Mouse (Mus musculus): ENCODE measurements around the gene B4galnt2. TPM values are rescaled to one million over a fixed set of nuclear protein-coding genes. Genes with fewer than 3 reads are reported as not detected.

B4galnt2 gene
- total and polyA plus RNA-seq, 3 experiments, result 0.34 to 1.9 (median 0.42) TPM

DNA sequence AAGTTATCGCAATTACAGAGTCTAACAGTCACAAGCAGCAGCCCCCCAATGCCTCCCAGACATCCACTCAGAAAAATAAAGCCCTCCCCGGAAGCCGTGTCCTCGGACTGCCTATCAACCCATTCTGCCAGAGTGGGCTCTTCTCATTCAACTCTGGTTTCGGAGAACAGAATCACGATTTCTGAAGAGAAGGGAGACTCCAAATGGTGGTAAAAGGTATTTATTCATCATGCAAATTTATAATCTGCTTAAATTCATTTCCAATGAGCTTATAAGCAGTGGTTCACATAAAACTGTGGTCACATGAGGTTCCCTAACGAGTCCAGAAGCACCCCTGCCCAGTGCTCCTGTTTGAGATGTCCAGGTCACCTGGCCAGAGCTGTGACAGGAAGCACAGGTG lies 42.7 kb upstream of the B4galnt2 start:
- H3K4me3 ChIP-seq (replicated peaks in 1 of 3; ENCODE audit: low read depth in 2 of 3, low read length in 2 of 3, poor library complexity in 1 of 3), result no peak overlapping the region
- H3K9me3 ChIP-seq (replicated peaks; ENCODE audit: low read length), result peaks cover 5% of the 10 kb centered on the region
- DNase-seq (ENCODE audit: extremely low read depth), result no peak
- TF ChIP-seq MEF2A (IDR thresholded peaks at IDR 0.05; ENCODE audit: borderline replicate concordance, low read depth, low read length) (no peak), CHD2 (IDR thresholded peaks at IDR 0.05; ENCODE audit: low read length) (no peak), CHD1 (IDR thresholded peaks at IDR 0.05; ENCODE audit: low read depth, low read length) (no peak), POLR2A (IDR thresholded peaks at IDR 0.05; ENCODE audit: low read depth, low read length) (no peak), HCFC1 (IDR thresholded peaks at IDR 0.05; ENCODE audit: low read depth, low read length) (no peak), KAT2A (IDR thresholded peaks at IDR 0.05; ENCODE audit: insufficient replicate concordance, low read length) (no peak), SIN3A (IDR thresholded peaks at IDR 0.05; ENCODE audit: low read length) (no peak), RAD21 (IDR thresholded peaks at IDR 0.05; ENCODE audit: low read depth, low read length) (no peak; the same call in 1 of the 2 replicates)
- peaks cover 0 to 14% of the 10 kb centered on the region in 2 experiments; a peak in 2 of 4 replicates for H3K4me1 ChIP-seq (ENCODE audit: control insufficient read depth in 1 of 2, insufficient read depth in 2 of 2)
- H3K4me2 ChIP-seq (ENCODE audit: insufficient read depth, low read depth, poor library complexity, severe bottlenecking), result no peak overlapping the region
- no peak overlapping the region for H3K27ac ChIP-seq (ENCODE audit: insufficient read depth, low read depth)
- H3K9ac ChIP-seq (ENCODE audit: insufficient read depth, low read depth), result no peak overlapping the region
- no peaks in the 10 kb centered on the region for H3K79me2 ChIP-seq (replicated peaks; ENCODE audit: control insufficient read depth, extremely low read depth, insufficient read depth, poor library complexity, severe bottlenecking)
- dilution Hi-C loops (cut with MboI; ENCODE audit: extremely low pct_ligation_motif_present, extremely low pct_unique_long_range_greater_than_20kb, low sequenced_read_pairs) (no loop called here), in situ Hi-C loops (cut with MboI; ENCODE audit: low pct_ligation_motif_present, low pct_unique_long_range_greater_than_20kb, low sequenced_read_pairs) (no loop called here)
- H3K36me3 ChIP-seq (replicated peaks in 1 of 2; ENCODE audit: control insufficient read depth in 1 of 2, insufficient read depth in 1 of 2, low read length in 1 of 2), result no peaks in the 10 kb centered on the region
- peaks cover 58% of the 10 kb centered on the region for H3K27me3 ChIP-seq (replicated peaks)

DNA sequence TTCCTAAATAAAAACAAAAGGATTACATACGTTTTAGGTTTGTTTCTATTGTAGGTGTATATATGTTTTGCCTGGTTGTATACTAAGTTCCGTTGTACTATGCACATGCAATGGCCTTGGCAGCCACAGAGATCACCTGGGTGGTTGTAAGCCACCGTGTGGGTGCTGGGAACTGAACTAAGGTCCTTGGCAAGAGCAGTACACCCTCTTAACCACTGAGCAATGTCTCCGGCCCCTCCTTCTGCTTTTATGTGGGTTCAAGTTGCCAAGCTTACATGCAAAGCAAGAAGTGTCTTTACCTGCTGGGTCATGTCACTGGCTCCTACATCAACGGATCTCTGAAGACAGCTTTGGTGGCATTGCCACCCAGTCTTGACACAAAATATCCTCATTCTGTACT lies 38.6 kb upstream of the B4galnt2 start:
- dilution Hi-C loops (cut with MboI; ENCODE audit: extremely low pct_ligation_motif_present, extremely low pct_unique_long_range_greater_than_20kb, low sequenced_read_pairs), result no loop called here

DNA sequence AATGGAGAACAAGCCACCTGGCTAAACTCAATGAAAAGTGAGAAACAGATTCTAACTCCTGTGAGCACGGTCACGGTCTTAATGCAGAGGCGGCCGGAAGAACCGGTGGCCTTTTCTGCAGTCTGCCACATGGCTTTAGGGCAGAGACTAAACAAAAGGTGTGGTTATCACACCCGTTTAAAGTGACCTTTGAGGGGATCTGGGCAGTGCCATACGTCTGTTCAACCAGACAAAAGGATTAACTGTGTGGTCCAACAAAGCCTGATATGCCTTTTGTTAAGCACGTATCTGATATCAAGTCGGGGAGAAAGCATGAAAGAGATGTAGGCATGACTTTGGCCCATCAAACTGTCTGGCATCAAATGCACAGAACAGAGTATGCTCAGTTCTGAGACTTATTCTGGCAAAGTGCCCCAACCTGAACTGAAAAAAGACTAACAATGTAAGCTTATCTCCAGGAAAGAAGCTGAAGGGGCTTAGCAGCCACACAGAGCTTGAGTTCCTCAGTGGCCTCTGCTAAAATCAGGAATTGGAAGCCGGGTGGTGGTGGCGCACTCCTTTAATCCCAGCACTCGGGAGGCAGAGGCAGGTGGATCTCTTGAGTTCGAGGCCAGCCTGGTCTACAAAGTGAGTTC lies 31.3 kb upstream of the B4galnt2 start:
- in situ Hi-C loops (cut with MboI; ENCODE audit: low pct_ligation_motif_present, low pct_unique_long_range_greater_than_20kb, low sequenced_read_pairs), result loop anchor here (10.0 kb wide), 2 partner anchors 121 to 261 kb away; partner anchors contain the start of gene Phospho1
- Histone ChIP-seq H3K4me1 (ENCODE audit: control insufficient read depth in 1 of 2, insufficient read depth in 2 of 2) (no peaks in the 10 kb centered on the region), H3K9me3 (replicated peaks; ENCODE audit: low read length) (peaks cover 2% of the 10 kb centered on the region), H3K4me2 (ENCODE audit: insufficient read depth, low read depth, poor library complexity, severe bottlenecking) (no peak overlapping the region), H3K36me3 (replicated peaks in 1 of 2; ENCODE audit: control insufficient read depth in 1 of 2, insufficient read depth in 1 of 2, low read length in 1 of 2) (no peaks in the 10 kb centered on the region), H3K9ac (ENCODE audit: insufficient read depth, low read depth) (no peak overlapping the region), H3K79me2 (replicated peaks; ENCODE audit: control insufficient read depth, extremely low read depth, insufficient read depth, poor library complexity, severe bottlenecking) (no peaks in the 10 kb centered on the region), H3K27ac (ENCODE audit: insufficient read depth, low read depth) (no peak overlapping the region), H3K27me3 (replicated peaks) (peaks cover 67% of the 10 kb centered on the region), H3K4me3 (replicated peaks in 1 of 3; ENCODE audit: low read depth in 2 of 3, low read length in 2 of 3, poor library complexity in 1 of 3) (no peak overlapping the region)
- dilution Hi-C loops (cut with MboI; ENCODE audit: extremely low pct_ligation_motif_present, extremely low pct_unique_long_range_greater_than_20kb, low sequenced_read_pairs), result no loop called here
- DNase-seq (ENCODE audit: extremely low read depth), result no peak
- TF ChIP-seq RAD21 (IDR thresholded peaks at IDR 0.05; ENCODE audit: low read depth, low read length) (no peak), GABPA (IDR thresholded peaks at IDR 0.05; ENCODE audit: insufficient replicate concordance, low read depth, low read length) (no peak), CHD2 (IDR thresholded peaks at IDR 0.05; ENCODE audit: low read length) (no peak), EP300 (IDR thresholded peaks at IDR 0.05; ENCODE audit: low read length) (no peak), ELF1 (IDR thresholded peaks at IDR 0.05; ENCODE audit: low read depth, low read length) (no peak), NRF1 (IDR thresholded peaks at IDR 0.05; ENCODE audit: low read depth, low read length) (no peak), NELFE (IDR thresholded peaks at IDR 0.05; ENCODE audit: low read depth, low read length) (no peak), JUN (IDR thresholded peaks at IDR 0.05; ENCODE audit: insufficient read depth, low read depth, low read length) (no peak), POLR2AphosphoS2 (IDR thresholded peaks at IDR 0.05; ENCODE audit: low read depth, low read length) (no peak), USF1 (IDR thresholded peaks at IDR 0.05; ENCODE audit: low read depth, low read length) (no peak), TBP (conservative IDR thresholded peaks at IDR 0.05; ENCODE audit: low read depth, low read length) (no peak), MXI1 (IDR thresholded peaks at IDR 0.05; ENCODE audit: low read depth, low read length) (no peak), TCF12 (IDR thresholded peaks at IDR 0.05; ENCODE audit: low read depth, low read length) (no peak), SMC3 (IDR thresholded peaks at IDR 0.05; ENCODE audit: low read depth, low read length) (no peak), ZC3H11A (IDR thresholded peaks at IDR 0.05; ENCODE audit: low read depth, low read length) (no peak), E2F4 (IDR thresholded peaks at IDR 0.05; ENCODE audit: insufficient replicate concordance, low read depth, low read length) (no peak)

More for the DNA sequence above, 38.6 kb upstream of the B4galnt2 start:
- DNase-seq (ENCODE audit: extremely low read depth), result no peak
- TF ChIP-seq POLR2A (IDR thresholded peaks at IDR 0.05; ENCODE audit: low read depth, low read length) (no peak), POLR2AphosphoS2 (IDR thresholded peaks at IDR 0.05; ENCODE audit: low read depth, low read length) (no peak), CTCF (conservative IDR thresholded peaks at IDR 0.05 in 1 of 2, IDR thresholded peaks at IDR 0.05 in 1 of 2; ENCODE audit: low read depth in 2 of 2, low read length in 2 of 2) (no peak), PAX5 (IDR thresholded peaks at IDR 0.05; ENCODE audit: low read length) (no peak), RCOR1 (conservative IDR thresholded peaks at IDR 0.05; ENCODE audit: low read depth, low read length) (no peak), MAX (IDR thresholded peaks at IDR 0.05; ENCODE audit: low read length) (no peak), KAT2A (IDR thresholded peaks at IDR 0.05; ENCODE audit: insufficient replicate concordance, low read length) (no peak), USF1 (IDR thresholded peaks at IDR 0.05; ENCODE audit: low read depth, low read length) (no peak), IRF4 (IDR thresholded peaks at IDR 0.05; ENCODE audit: low read depth, low read length) (no peak), TCF12 (IDR thresholded peaks at IDR 0.05; ENCODE audit: low read depth, low read length) (no peak), MAFK (IDR thresholded peaks at IDR 0.05; ENCODE audit: insufficient replicate concordance, low read length) (no peak)
- Histone ChIP-seq H3K9me3 (replicated peaks; ENCODE audit: low read length) (peaks cover 5% of the 10 kb centered on the region), H3K4me1 (ENCODE audit: control insufficient read depth in 1 of 2, insufficient read depth in 2 of 2) (peaks cover 0 to 14% of the 10 kb centered on the region in 2 experiments; a peak in 2 of 4 replicates), H3K36me3 (replicated peaks in 1 of 2; ENCODE audit: control insufficient read depth in 1 of 2, insufficient read depth in 1 of 2, low read length in 1 of 2) (no peaks in the 10 kb centered on the region), H3K4me2 (ENCODE audit: insufficient read depth, low read depth, poor library complexity, severe bottlenecking) (no peak overlapping the region), H3K4me3 (replicated peaks in 1 of 3; ENCODE audit: low read depth in 2 of 3, low read length in 2 of 3, poor library complexity in 1 of 3) (no peak overlapping the region), H3K27me3 (replicated peaks) (peaks cover 43% of the 10 kb centered on the region), H3K27ac (ENCODE audit: insufficient read depth, low read depth) (no peak overlapping the region), H3K9ac (ENCODE audit: insufficient read depth, low read depth) (no peak overlapping the region), H3K79me2 (replicated peaks; ENCODE audit: control insufficient read depth, extremely low read depth, insufficient read depth, poor library complexity, severe bottlenecking) (no peaks in the 10 kb centered on the region)
- in situ Hi-C loops (cut with MboI; ENCODE audit: low pct_ligation_motif_present, low pct_unique_long_range_greater_than_20kb, low sequenced_read_pairs), result no loop called here

All from CH12.LX (cell line).